Mouse (Mus musculus) thymus, adult 2 months (tissue): ENCODE measurements around the gene Lrrc75b.

Source experiments
- CTCF ChIP-seq: fragments of 200-500 bp; IDR thresholded peaks from 2 replicates; pipeline ENCODE4 v1.5.1; 2012; ENCODE audit warnings: mild to moderate bottlenecking, control low read depth, low read length, moderate library complexity, borderline replicate concordance; ENCODE audit not compliant: control insufficient read depth, poor library complexity, insufficient read depth; ENCODE audit errors: extremely low read depth
- POLR2A ChIP-seq: fragments of 200-500 bp; IDR thresholded peaks from 2 replicates; pipeline ENCODE4 v1.6.1; 2012; ENCODE audit warnings: mild to moderate bottlenecking, low read length, control low read depth, moderate library complexity; ENCODE audit not compliant: control insufficient read depth, poor library complexity, insufficient read depth; ENCODE audit errors: extremely low read depth

DNA sequence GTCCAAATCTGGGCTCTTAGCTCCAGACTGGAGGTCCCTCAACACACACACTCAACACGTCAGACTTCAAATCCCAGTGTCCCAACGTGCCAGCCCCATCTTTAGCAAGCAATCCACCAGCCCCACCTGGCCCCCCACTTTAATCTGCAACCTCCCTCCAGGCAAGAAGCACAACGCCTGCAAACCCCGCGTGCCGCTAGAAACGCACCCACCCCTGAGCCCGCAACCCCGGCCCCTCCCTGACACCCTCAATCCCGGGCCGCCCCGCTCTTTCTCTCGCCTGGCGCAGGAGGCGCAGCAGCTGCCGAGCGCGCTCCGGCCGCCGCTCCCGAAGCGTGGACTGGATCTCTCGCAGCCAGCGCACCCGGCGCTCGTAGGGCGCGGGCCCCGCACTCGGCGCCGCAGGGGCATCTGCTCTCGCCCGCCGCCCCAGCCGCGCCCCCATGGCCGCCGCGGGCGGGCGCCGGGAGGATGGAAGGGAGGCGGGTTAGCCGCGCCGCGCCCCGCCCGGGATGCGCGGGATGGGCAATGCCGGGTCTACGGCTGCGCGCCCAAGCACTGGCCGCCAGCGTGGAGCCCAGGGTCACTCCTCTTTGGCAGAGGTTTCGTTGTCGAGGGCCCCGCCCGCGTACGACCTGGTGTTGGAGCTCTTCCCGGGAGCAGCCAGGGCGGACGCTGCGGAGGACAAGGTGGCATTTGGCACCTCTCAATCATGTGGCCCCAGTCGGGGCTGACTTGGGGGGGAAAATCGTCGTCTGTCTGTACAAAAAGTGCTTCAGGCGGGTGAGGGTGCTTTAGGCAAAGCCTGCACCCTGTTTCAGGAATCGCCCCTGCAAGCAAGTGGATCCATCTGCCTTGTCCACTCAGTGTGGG, at the start of gene Lrrc75b:
- TF ChIP-seq POLR2A = 0 out of 2 replicates have a peak, but pooled peaks have one; percentile 11
- no peak for TF ChIP-seq CTCF
